Mouse (Mus musculus): ENCODE results near the gene Hoxb6.

DNA sequence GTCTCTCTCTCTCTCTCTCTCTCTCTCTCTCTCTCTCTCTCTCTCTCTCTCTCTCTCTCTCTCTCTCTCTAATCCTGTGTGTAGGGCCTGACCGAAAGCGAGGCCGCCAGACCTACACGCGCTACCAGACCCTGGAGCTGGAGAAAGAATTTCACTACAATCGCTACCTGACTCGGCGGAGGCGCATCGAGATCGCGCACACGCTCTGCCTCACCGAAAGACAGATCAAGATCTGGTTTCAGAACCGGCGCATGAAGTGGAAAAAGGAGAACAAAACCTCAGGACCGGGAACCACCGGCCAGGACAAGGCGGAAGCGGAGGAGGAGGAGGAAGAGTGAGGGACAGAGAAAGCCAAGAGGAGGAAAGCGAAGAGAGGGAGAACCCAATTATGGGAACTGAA lies 3.0 kb upstream of the Hoxb6 start:
- TF ChIP-seq POLR2A (IDR thresholded peaks at IDR 0.05; ENCODE audit: low read depth, low read length), result no peak
- TF ChIP-seq CTCF (IDR thresholded peaks at IDR 0.05; ENCODE audit: extremely low read depth, insufficient read length, insufficient replicate concordance, low read depth, low read length), result no peak

Measured in small intestine, adult 2 months (tissue).